Mouse (Mus musculus) midbrain, embryonic 16.5 days (tissue): ENCODE measurements around the gene Susd2. TPM values are rescaled to one million over a fixed set of nuclear protein-coding genes. Genes with fewer than 3 reads are reported as not detected.

ENCODE experiments used
- ATAC-seq: fragments of 200-750 bp; cut with Nextera tagmentation; 2 replicates; pipeline ENCODE4 v1.8.0; 2017; ENCODE audit warnings: moderate TSS enrichment
- H3K27ac ChIP-seq: fragments of 300-500 bp; sonication (generic); 2 replicates; pipeline ENCODE4 v1.5.1; 2014; ENCODE audit warnings: mild to moderate bottlenecking, low read length, mixed read lengths
- H3K27me3 ChIP-seq: fragments of 300-500 bp; sonication (generic); 2 replicates; pipeline ENCODE4 v1.6.1; 2014; ENCODE audit warnings: low read depth, low read length, mixed read lengths; ENCODE audit not compliant: control insufficient read depth, insufficient read depth
- H3K36me3 ChIP-seq: fragments of 300-500 bp; sonication (generic); 2 replicates; pipeline ENCODE4 v1.6.1; 2014; ENCODE audit warnings: mild to moderate bottlenecking, low read length, moderate library complexity, mixed read lengths; ENCODE audit not compliant: control insufficient read depth, insufficient read depth
- H3K4me1 ChIP-seq: fragments of 300-500 bp; sonication (generic); 2 replicates; pipeline ENCODE4 v1.6.1; 2014; ENCODE audit warnings: mild to moderate bottlenecking, low read length, mixed read lengths; ENCODE audit not compliant: control insufficient read depth, insufficient read depth
- H3K4me2 ChIP-seq: fragments of 300-500 bp; sonication (generic); 2 replicates; pipeline ENCODE4 v1.6.1; 2014; ENCODE audit warnings: mild to moderate bottlenecking, low read length, mixed read lengths
- H3K4me3 ChIP-seq: fragments of 300-500 bp; sonication (generic); 2 replicates; pipeline ENCODE4 v1.5.1; 2014; ENCODE audit warnings: low read depth, mild to moderate bottlenecking, low read length, moderate library complexity, mixed read lengths
- H3K9ac ChIP-seq: fragments of 300-500 bp; sonication (generic); 2 replicates; pipeline ENCODE4 v1.6.1; 2014; ENCODE audit warnings: low read depth, low read length, mixed read lengths
- H3K9me3 ChIP-seq: fragments of 300-500 bp; sonication (generic); replicated peaks from 2 replicates; pipeline ENCODE4 v1.6.1; 2014; ENCODE audit warnings: mild to moderate bottlenecking, low read length, mixed read lengths; ENCODE audit not compliant: control insufficient read depth, poor library complexity, severe bottlenecking
- WGBS: fragments of 180-500 bp; shearing (Covaris S2); extraction: QIAGEN DNeasy Blood & Tissue Kit; methylation state at CpG from one replicate; pipeline ENCODE4 v1.1.7; 2014; 5-methylcytosine and 5-hydroxymethylcytosine counted together
- polyA plus RNA-seq: library from polyadenylated mRNA; unstranded; fragments of >200 nt; fragmentation: Nextera tagmentation; extraction: Ambion mirVana; gene quantifications from 2 replicates; pipeline ENCODE4 v1.2.1, GENCODE M21; 2015

Susd2 gene
- polyA plus RNA-seq, 1 experiment from 2014 or later = 4.9 TPM

DNA sequence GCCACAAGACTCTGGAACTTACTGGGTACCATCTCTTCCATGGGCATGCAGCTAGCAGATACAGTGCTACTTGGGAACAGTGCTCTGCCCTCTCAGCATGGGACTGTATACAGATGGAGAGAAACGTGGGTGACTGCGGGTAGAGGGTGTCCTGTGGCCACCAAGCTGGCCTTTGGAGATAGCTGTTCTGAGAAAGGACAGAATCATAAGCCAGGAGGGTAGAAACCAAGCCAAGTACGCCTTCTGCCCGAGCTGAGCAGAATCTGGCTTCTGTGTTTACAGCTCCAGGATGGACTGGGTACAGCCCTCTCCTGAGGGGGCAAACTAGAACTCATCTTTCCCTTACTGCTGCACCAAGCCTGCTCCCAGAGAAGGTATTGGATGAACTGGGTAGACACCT is 18.8 kb upstream of the Susd2 start:
- no peak overlapping the region for H3K4me3 ChIP-seq
- H3K9ac ChIP-seq = no peak overlapping the region
- ATAC-seq = no peak
- no peak overlapping the region for H3K27ac ChIP-seq
- peaks cover 13% of the 10 kb centered on the region for H3K4me1 ChIP-seq
- peaks cover 3% of the 10 kb centered on the region; the same call in 1 of the 2 replicates for H3K36me3 ChIP-seq
- no peaks in the 10 kb centered on the region for H3K27me3 ChIP-seq
- H3K4me2 ChIP-seq = no peak overlapping the region
- 94% methylated on average over 4 of the region's 4 CpGs for WGBS
- no peaks in the 10 kb centered on the region for H3K9me3 ChIP-seq

- no peak overlapping the region for H3K4me2 ChIP-seq
- peaks cover 7% of the 10 kb centered on the region for H3K4me1 ChIP-seq
- peaks cover 10% of the 10 kb centered on the region for H3K36me3 ChIP-seq
- H3K9me3 ChIP-seq = no peaks in the 10 kb centered on the region
- H3K4me3 ChIP-seq = no peak overlapping the region
- WGBS = 92% methylated on average over 3 of the region's 3 CpGs
- no peak overlapping the region for H3K9ac ChIP-seq
- no peak for ATAC-seq
- no peak overlapping the region; the same call in 1 of the 2 replicates for H3K27ac ChIP-seq
- H3K27me3 ChIP-seq = no peaks in the 10 kb centered on the region
Observed at GRCm38 (mm10) chr10:75661876-75662275, 18.1 kb upstream of the Susd2 start.

DNA sequence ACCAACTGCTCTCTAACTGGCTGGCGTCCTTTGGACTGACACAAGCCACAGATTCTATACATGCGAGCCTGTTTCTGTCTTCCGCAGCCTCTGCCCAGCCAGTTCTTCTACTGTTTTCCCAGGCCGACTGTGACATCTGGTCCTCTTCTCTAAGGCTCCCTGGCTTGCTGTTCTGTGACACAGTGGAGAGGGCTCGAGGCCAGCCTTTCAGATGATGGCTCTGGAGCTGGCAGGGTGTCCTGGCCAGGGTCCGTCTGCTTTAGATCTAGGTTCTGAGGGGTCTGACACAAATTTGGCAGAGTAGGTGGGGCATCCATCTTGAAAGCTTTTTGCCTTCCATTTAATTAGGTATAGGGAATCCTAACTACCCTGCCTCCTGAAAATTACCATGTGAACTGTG is 17.6 kb upstream of the Susd2 start:
- no peaks in the 10 kb centered on the region for H3K27me3 ChIP-seq
- ATAC-seq = no peak
- H3K9me3 ChIP-seq = no peaks in the 10 kb centered on the region
- no peak overlapping the region for H3K4me2 ChIP-seq
- peaks cover 2% of the 10 kb centered on the region; the same call in 1 of the 2 replicates for H3K4me1 ChIP-seq
- WGBS = 83% methylated on average over 6 of the region's 6 CpGs
- peaks cover 14% of the 10 kb centered on the region for H3K36me3 ChIP-seq
- no peak overlapping the region for H3K4me3 ChIP-seq
- H3K9ac ChIP-seq = no peak overlapping the region
- H3K27ac ChIP-seq = no peak overlapping the region; the same call in 1 of the 2 replicates

- H3K4me3 ChIP-seq = no peak overlapping the region
- H3K36me3 ChIP-seq = peaks cover 27% of the 10 kb centered on the region
- no peaks in the 10 kb centered on the region for H3K27me3 ChIP-seq
- ATAC-seq = no peak
- no peak overlapping the region for H3K4me2 ChIP-seq
- no peak overlapping the region for H3K27ac ChIP-seq
- H3K4me1 ChIP-seq = no peaks in the 10 kb centered on the region
- no peaks in the 10 kb centered on the region for H3K9me3 ChIP-seq
- 98% methylated on average over 7 of the region's 7 CpGs for WGBS
- no peak overlapping the region for H3K9ac ChIP-seq
Observed at GRCm38 (mm10) chr10:75657772-75658171, 14.0 kb upstream of the Susd2 start.

- Histone ChIP-seq H3K36me3 (peaks cover 33% of the 10 kb centered on the region), H3K27ac (no peak overlapping the region), H3K9me3 (no peaks in the 10 kb centered on the region), H3K4me3 (no peak overlapping the region), H3K4me1 (no peaks in the 10 kb centered on the region), H3K9ac (no peak overlapping the region), H3K27me3 (no peaks in the 10 kb centered on the region), H3K4me2 (no peak overlapping the region)
- WGBS = 92% methylated on average over 5 of the region's 5 CpGs
- ATAC-seq = no peak
Observed at GRCm38 (mm10) chr10:75657165-75657564, 13.4 kb upstream of the Susd2 start.

- no peaks in the 10 kb centered on the region for H3K9me3 ChIP-seq
- WGBS = 97% methylated on average over 4 of the region's 4 CpGs
- H3K27ac ChIP-seq = no peak overlapping the region
- H3K27me3 ChIP-seq = no peaks in the 10 kb centered on the region
- peaks cover 50% of the 10 kb centered on the region for H3K36me3 ChIP-seq
- H3K9ac ChIP-seq = no peak overlapping the region
- H3K4me3 ChIP-seq = no peak overlapping the region
- no peaks in the 10 kb centered on the region for H3K4me1 ChIP-seq
- ATAC-seq = no peak
- no peak overlapping the region for H3K4me2 ChIP-seq
Observed at GRCm38 (mm10) chr10:75654053-75654452, 10.2 kb upstream of the Susd2 start.

GRCm38 (mm10) chr10:75651381-75652068 is 7.7 kb upstream of the Susd2 start:
- Histone ChIP-seq H3K4me2 (no peak overlapping the region), H3K9ac (no peak overlapping the region), H3K27me3 (no peaks in the 10 kb centered on the region), H3K36me3 (peaks cover 48% of the 10 kb centered on the region), H3K9me3 (no peaks in the 10 kb centered on the region), H3K27ac (no peak overlapping the region), H3K4me1 (no peaks in the 10 kb centered on the region), H3K4me3 (no peak overlapping the region)
- 96% methylated on average over 16 of the region's 16 CpGs for WGBS
- no peak for ATAC-seq

DNA sequence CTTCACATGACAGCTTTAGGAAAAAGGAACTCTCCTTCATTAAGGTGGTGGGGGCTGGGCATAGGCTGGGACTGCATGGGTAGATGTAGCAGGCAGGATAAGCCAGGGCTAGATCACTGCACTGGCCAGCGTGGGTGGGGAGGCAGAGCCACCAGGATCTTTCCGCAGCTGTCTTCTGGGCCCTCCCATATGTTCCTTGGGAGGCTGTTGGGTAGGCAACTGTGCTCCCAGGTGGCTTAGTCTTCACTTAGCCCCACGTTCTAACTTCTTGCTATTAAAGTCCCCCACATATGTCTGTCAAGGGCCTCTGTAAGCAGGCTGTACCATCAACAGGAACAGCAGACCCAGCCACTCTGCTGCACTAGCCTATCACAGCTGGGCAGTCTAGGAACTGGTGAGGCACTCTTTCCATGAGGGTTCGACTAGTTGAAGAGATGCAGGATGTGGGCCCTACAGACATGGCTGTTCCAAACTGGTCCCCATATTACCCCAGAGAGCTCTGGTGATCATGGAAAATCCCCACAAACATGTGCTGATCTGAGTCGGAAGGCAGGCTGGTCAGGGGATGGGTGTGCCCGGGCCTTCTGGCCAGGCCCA is 6.6 kb upstream of the Susd2 start:
- Histone ChIP-seq H3K27ac (no peak overlapping the region), H3K4me2 (no peak overlapping the region), H3K4me3 (no peak overlapping the region), H3K36me3 (peaks cover 41% of the 10 kb centered on the region), H3K27me3 (no peaks in the 10 kb centered on the region), H3K4me1 (no peaks in the 10 kb centered on the region), H3K9ac (no peak overlapping the region), H3K9me3 (no peaks in the 10 kb centered on the region)
- ATAC-seq = no peak
- WGBS = 93% methylated on average over 6 of the region's 6 CpGs

DNA sequence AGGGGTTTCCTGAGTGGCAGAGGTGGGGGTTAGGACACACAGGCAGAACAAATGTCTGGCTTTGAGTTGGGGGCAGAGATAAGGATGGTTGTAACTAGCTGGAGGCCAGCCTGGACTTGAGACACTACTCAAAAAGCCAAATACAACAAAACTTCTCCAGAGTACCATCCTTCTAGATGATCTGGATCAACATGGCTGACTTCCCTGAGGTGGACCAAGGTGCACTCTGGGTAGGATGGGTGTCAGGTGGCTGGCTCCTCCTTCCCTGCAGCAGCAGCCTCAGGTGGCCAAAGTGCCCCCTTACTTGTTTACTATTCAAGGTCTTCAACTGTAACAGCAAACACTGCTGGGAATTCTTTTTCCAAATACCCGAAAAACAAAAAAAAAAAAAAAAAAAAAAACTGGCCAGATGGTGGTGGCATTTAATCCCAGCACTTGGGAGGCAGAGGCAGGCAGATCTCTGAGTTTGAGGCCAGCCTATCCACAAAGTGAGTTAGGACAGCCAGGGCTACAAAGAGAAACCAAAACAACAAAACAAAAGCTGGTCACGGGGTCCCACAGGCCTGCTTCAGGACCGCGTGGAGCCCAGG is 5.7 kb upstream of the Susd2 start:
- Histone ChIP-seq H3K27me3 (no peaks in the 10 kb centered on the region), H3K4me2 (no peak overlapping the region), H3K4me3 (no peak overlapping the region), H3K27ac (no peak overlapping the region), H3K36me3 (peaks cover 39% of the 10 kb centered on the region), H3K4me1 (no peaks in the 10 kb centered on the region), H3K9me3 (no peaks in the 10 kb centered on the region), H3K9ac (no peak overlapping the region)
- no peak for ATAC-seq
- WGBS = 94% methylated on average over 4 of the region's 4 CpGs
